Mouse (Mus musculus) liver, embryonic 12.5 days (tissue): ENCODE results near the gene Prss30. TPM values are rescaled to one million over a fixed set of nuclear protein-coding genes. Genes with fewer than 3 reads are reported as not detected.
"Not testable (repeated sequence)": the region's sequence is repeated elsewhere in the genome, so short reads cannot be mapped to it uniquely, and the experiment has no call there.

Experiments
- ATAC-seq: fragments of 200-750 bp; cut with Nextera tagmentation; 2 replicates; pipeline ENCODE4 v1.8.0; 2017; ENCODE audit warnings: moderate number of reproducible peaks, mild to moderate bottlenecking, moderate library complexity
- H3K27ac ChIP-seq: fragments of 300-500 bp; sonication (generic); 2 replicates; pipeline ENCODE4 v1.5.1; 2016; ENCODE audit warnings: mild to moderate bottlenecking
- H3K27me3 ChIP-seq: fragments of 300-500 bp; sonication (generic); replicated peaks from 2 replicates; pipeline ENCODE4 v1.6.1; 2016; ENCODE audit warnings: mild to moderate bottlenecking, moderate library complexity
- H3K36me3 ChIP-seq: fragments of 300-500 bp; sonication (generic); 2 replicates; pipeline ENCODE4 v1.6.1; 2016; ENCODE audit warnings: mild to moderate bottlenecking, moderate library complexity
- H3K4me1 ChIP-seq: fragments of 300-500 bp; sonication (generic); 2 replicates; pipeline ENCODE4 v1.6.1; 2016
- H3K4me2 ChIP-seq: fragments of 300-500 bp; sonication (generic); 2 replicates; pipeline ENCODE4 v1.6.1; 2016; ENCODE audit warnings: mild to moderate bottlenecking, moderate library complexity
- H3K4me3 ChIP-seq: fragments of 300-500 bp; sonication (generic); 2 replicates; pipeline ENCODE4 v1.5.1; 2016; ENCODE audit warnings: mild to moderate bottlenecking, moderate library complexity
- H3K9ac ChIP-seq: fragments of 300-500 bp; sonication (generic); 2 replicates; pipeline ENCODE4 v1.6.1; 2016; ENCODE audit warnings: mild to moderate bottlenecking, moderate library complexity
- H3K9me3 ChIP-seq: fragments of 300-500 bp; sonication (generic); replicated peaks from 2 replicates; pipeline ENCODE4 v1.6.1; 2016; ENCODE audit warnings: mild to moderate bottlenecking, moderate library complexity
- WGBS: fragments of 180-500 bp; shearing (Covaris S2); methylation state at CpG from one replicate; pipeline ENCODE4 v1.1.7; 2016; ENCODE audit not compliant: insufficient replicate concordance; 5-methylcytosine and 5-hydroxymethylcytosine counted together
- polyA plus RNA-seq: library from polyadenylated mRNA; unstranded; fragments of >200 nt; fragmentation: Nextera tagmentation; extraction: Ambion mirVana; gene quantifications from 2 replicates; pipeline ENCODE4 v1.2.1, GENCODE M21; 2016

Gene Prss30
- polyA plus RNA-seq, 1 experiment from 2014 or later, result not detected

GRCm38 (mm10) chr17:23976665-23977064, 3.7 kb downstream of the Prss30 start:
- Histone ChIP-seq H3K9ac (no peak overlapping the region), H3K4me2 (no peak overlapping the region), H3K36me3 (no peaks in the 10 kb centered on the region), H3K4me1 (no peaks in the 10 kb centered on the region), H3K9me3 (no peaks in the 10 kb centered on the region), H3K4me3 (no peak overlapping the region), H3K27me3 (no peaks in the 10 kb centered on the region), H3K27ac (no peak overlapping the region)
- WGBS, result 74% methylated on average over 4 of the region's 4 CpGs
- ATAC-seq, result no peak

DNA sequence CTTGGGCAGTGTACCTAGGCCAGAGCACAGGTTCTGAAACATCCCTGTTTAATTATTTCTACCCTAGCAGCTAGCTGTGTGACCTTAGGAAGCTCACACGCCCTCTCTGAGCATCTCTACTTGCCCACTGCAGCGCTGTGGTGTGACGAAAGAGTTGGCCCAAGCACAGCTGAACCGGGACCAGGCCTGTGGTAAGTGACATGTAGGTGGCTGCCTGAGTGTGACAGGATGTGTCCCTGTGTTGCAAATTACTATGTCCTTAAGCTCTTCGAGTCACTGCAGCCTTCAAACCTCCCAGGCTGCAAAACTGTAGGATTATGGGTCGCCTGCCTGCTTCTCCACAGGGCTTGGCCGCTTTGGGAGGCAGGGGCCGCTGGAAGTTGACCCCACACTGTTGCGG, 9.1 kb downstream of the Prss30 start:
- Histone ChIP-seq H3K9me3 (no peaks in the 10 kb centered on the region), H3K36me3 (no peaks in the 10 kb centered on the region), H3K4me3 (no peak overlapping the region), H3K4me2 (no peak overlapping the region), H3K27ac (no peak overlapping the region), H3K9ac (no peak overlapping the region), H3K27me3 (no peaks in the 10 kb centered on the region), H3K4me1 (no peaks in the 10 kb centered on the region)
- ATAC-seq, result no peak
- WGBS, result 76% methylated on average over 9 of the region's 9 CpGs

GRCm38 (mm10) chr17:23969231-23969630, 11.1 kb downstream of the Prss30 start:
- H3K4me1 ChIP-seq, result no peaks in the 10 kb centered on the region
- no peak overlapping the region for H3K9ac ChIP-seq
- no peak for ATAC-seq
- H3K36me3 ChIP-seq, result no peaks in the 10 kb centered on the region
- no peak overlapping the region for H3K27ac ChIP-seq
- H3K9me3 ChIP-seq, result no peaks in the 10 kb centered on the region
- H3K4me2 ChIP-seq, result no peak overlapping the region
- 6% methylated on average over 1 of the region's 1 CpGs for WGBS
- H3K4me3 ChIP-seq, result no peak overlapping the region
- no peaks in the 10 kb centered on the region for H3K27me3 ChIP-seq

GRCm38 (mm10) chr17:23968780-23969179, 11.6 kb downstream of the Prss30 start:
- H3K9ac ChIP-seq, result no peak overlapping the region
- no peaks in the 10 kb centered on the region for H3K4me1 ChIP-seq
- H3K27me3 ChIP-seq, result no peaks in the 10 kb centered on the region
- 19% methylated on average over 2 of the region's 2 CpGs for WGBS
- no peaks in the 10 kb centered on the region for H3K36me3 ChIP-seq
- ATAC-seq, result no peak
- H3K4me2 ChIP-seq, result no peak overlapping the region
- no peak overlapping the region for H3K27ac ChIP-seq
- no peak overlapping the region for H3K4me3 ChIP-seq
- no peaks in the 10 kb centered on the region for H3K9me3 ChIP-seq

DNA sequence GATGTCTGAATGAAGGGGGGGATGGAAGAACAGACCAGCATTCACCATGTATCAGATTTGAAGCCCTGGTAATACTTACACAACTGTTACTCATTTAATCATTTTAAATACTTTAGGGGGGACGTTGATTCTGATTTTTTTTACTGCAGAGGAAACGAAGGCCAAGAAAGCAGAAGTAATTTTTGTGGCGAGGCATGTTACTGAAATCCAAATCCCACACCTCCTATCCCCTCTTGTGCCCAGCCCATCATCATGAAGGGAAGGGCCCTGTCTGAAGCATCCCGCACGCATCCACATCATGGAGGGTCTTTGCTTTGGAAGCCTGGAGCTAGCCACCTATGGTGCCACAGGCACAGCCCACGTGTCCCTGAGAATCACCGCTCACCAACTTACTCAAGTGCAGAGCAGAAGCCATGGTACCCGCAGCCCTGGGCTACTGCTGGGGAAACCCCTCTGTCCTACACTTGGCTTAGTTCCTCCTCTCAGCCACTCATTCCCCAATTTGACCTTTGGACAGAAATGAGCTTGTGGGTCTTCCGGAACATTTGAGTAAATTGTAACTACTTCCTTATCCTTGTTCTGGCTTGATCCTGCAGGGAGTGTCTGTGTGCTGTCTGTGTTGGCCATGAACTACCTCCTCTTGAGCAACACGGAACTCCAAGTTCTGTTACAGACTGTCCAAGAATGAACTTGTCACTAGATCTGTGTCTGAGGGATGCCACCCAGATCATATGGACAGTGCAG, 13.5 kb downstream of the Prss30 start:
- no peak overlapping the region for H3K4me3 ChIP-seq
- H3K9ac ChIP-seq, result no peak overlapping the region
- H3K4me2 ChIP-seq, result no peak overlapping the region
- H3K4me1 ChIP-seq, result no peaks in the 10 kb centered on the region
- 49% methylated on average over 10 of the region's 10 CpGs for WGBS
- ATAC-seq, result no peak
- H3K27ac ChIP-seq, result no peak overlapping the region
- H3K36me3 ChIP-seq, result no peaks in the 10 kb centered on the region
- no peaks in the 10 kb centered on the region for H3K27me3 ChIP-seq
- no peaks in the 10 kb centered on the region for H3K9me3 ChIP-seq

- Histone ChIP-seq H3K27me3 (no peaks in the 10 kb centered on the region), H3K27ac (no peak overlapping the region), H3K4me3 (no peak overlapping the region), H3K4me2 (no peak overlapping the region), H3K4me1 (no peaks in the 10 kb centered on the region), H3K36me3 (no peaks in the 10 kb centered on the region), H3K9ac (no peak overlapping the region), H3K9me3 (no peaks in the 10 kb centered on the region)
- WGBS, result 27% methylated on average over 6 of the region's 6 CpGs
- ATAC-seq, result no peak
These were observed 14.5 kb downstream of the Prss30 start for GRCm38 (mm10) chr17:23965805-23966425.

- Histone ChIP-seq H3K4me2 (no peak overlapping the region), H3K36me3 (no peaks in the 10 kb centered on the region), H3K9ac (no peak overlapping the region), H3K27ac (no peak overlapping the region), H3K27me3 (no peaks in the 10 kb centered on the region), H3K4me3 (no peak overlapping the region), H3K9me3 (no peaks in the 10 kb centered on the region), H3K4me1 (no peaks in the 10 kb centered on the region)
- 50% methylated on average over 4 of the region's 4 CpGs for WGBS
- ATAC-seq, result no peak
These were observed 18.7 kb downstream of the Prss30 start for GRCm38 (mm10) chr17:23961573-23962122.

- Histone ChIP-seq H3K36me3 (no peaks in the 10 kb centered on the region), H3K4me3 (no peak overlapping the region), H3K9me3 (no peaks in the 10 kb centered on the region), H3K4me1 (no peaks in the 10 kb centered on the region), H3K27ac (no peak overlapping the region), H3K4me2 (no peak overlapping the region), H3K27me3 (no peaks in the 10 kb centered on the region; the same call in 1 of the 2 replicates), H3K9ac (no peak overlapping the region)
- 33% methylated on average over 3 of the region's 3 CpGs for WGBS
- 0 out of 2 replicates have a peak, but pooled peaks have one; percentile 32 for ATAC-seq
These were observed 20.2 kb downstream of the Prss30 start for GRCm38 (mm10) chr17:23960084-23960738.

DNA sequence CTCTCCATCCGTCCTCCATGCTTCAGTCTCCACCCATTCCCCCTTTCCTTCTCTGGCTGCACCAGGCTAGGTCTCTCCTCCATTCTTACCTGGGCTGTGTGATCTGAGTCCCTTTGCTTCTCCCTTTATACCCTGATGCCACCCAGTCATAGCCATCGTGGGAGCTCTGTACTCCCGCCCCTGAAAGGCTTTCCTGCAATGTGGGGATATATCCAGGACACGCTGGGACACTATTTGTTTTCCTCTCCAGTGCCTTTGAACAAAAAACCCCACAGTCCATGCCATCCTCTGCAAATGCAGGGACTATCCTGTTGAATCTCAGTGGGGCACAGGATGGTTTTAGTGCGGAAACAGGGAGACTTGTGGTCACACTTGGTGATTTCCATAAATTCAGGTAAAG, 25.2 kb downstream of the Prss30 start, which contains the start of gene Sbpl:
Gene Sbpl (minus strand): TSS at position 101 of the 400 bp plus-strand sequence.
- no peak within 1 kb of the TSS for H3K27ac ChIP-seq
- 64% methylated on average over 5 of the region's 5 CpGs for WGBS
- no peak within 1 kb of the TSS for H3K4me2 ChIP-seq
- no peaks in the 10 kb centered on the region for H3K9me3 ChIP-seq
- no peak within 1 kb of the TSS for H3K4me3 ChIP-seq
- H3K9ac ChIP-seq, result no peak within 1 kb of the TSS
- H3K36me3 ChIP-seq, result no peaks in the 10 kb centered on the region
- no peaks in the 10 kb centered on the region for H3K4me1 ChIP-seq
- H3K27me3 ChIP-seq, result no peaks in the 10 kb centered on the region; the same call in 1 of the 2 replicates
- ATAC-seq, result no peak

GRCm38 (mm10) chr17:23950828-23951227, 29.5 kb downstream of the Prss30 start:
- not testable (repeated sequence) for H3K4me1 ChIP-seq, H3K4me3 ChIP-seq, ATAC-seq, H3K27me3 ChIP-seq, H3K36me3 ChIP-seq, H3K9ac ChIP-seq, H3K9me3 ChIP-seq, H3K4me2 ChIP-seq, H3K27ac ChIP-seq
- WGBS, result 44% methylated on average over 4 of the region's 4 CpGs

DNA sequence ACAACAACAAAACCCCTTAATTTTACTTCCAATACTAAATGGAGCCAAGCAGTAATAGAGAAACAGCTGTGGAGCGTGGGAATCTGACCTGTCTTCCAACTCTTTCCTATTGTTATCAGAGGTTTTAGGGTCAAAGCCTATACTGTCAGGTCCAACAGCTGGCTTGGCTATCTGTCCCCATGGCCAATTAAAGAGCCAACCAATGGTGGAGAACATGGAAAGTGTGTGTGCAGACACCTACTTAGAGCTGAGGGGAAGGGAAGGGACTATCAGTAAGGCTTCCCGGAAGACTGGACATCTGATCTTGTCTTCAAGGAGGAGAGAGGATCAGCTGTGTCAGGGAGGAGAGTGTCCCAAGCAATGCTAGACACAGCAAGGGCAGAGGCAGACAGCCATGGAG, 31.3 kb downstream of the Prss30 start:
- H3K9me3 ChIP-seq, result no peaks in the 10 kb centered on the region
- WGBS, result 65% methylated on average over 2 of the region's 2 CpGs
- ATAC-seq, result no peak

GRCm38 (mm10) chr17:23947486-23947885, 32.9 kb downstream of the Prss30 start:
- H3K27ac ChIP-seq, H3K36me3 ChIP-seq, H3K4me3 ChIP-seq, H3K9ac ChIP-seq, H3K9me3 ChIP-seq, H3K4me2 ChIP-seq, ATAC-seq, H3K27me3 ChIP-seq, H3K4me1 ChIP-seq: not testable (repeated sequence)
- WGBS, result 50% methylated on average over 4 of the region's 4 CpGs

More for the DNA sequence above, 31.3 kb downstream of the Prss30 start:
- Histone ChIP-seq H3K27ac (no peak overlapping the region), H3K27me3 (no peaks in the 10 kb centered on the region), H3K4me2 (no peak overlapping the region), H3K9ac (no peak overlapping the region), H3K36me3 (no peaks in the 10 kb centered on the region), H3K4me1 (no peaks in the 10 kb centered on the region), H3K4me3 (no peak overlapping the region)
